Mouse (Mus musculus) forebrain, embryonic 11.5 days (tissue): ENCODE measurements around the gene Ube2e1. TPM values are rescaled to one million over a fixed set of nuclear protein-coding genes. Genes with fewer than 3 reads are reported as not detected.

Experiments
- ATAC-seq: fragments of 200-750 bp; cut with Nextera tagmentation; replicated peaks from 2 replicates; pipeline ENCODE4 v1.8.0; 2017; ENCODE audit warnings: moderate TSS enrichment; ENCODE audit not compliant: low FRiP score
- DNase-seq: peaks from one replicate; pipeline ENCODE4 v3.0.0-alpha.2; 2017; ENCODE audit warnings: low spot score
- H3K27ac ChIP-seq: fragments of 300-500 bp; sonication (generic); 2 replicates; pipeline ENCODE4 v1.5.1; 2014; ENCODE audit warnings: low read depth, low read length
- H3K27me3 ChIP-seq: fragments of 300-500 bp; sonication (generic); 2 replicates; pipeline ENCODE4 v1.6.1; 2014; ENCODE audit warnings: mild to moderate bottlenecking, low read length, mixed read lengths; ENCODE audit not compliant: control insufficient read depth, insufficient read depth
- H3K36me3 ChIP-seq: fragments of 300-500 bp; sonication (generic); 2 replicates; pipeline ENCODE4 v1.6.1; 2014; ENCODE audit warnings: mild to moderate bottlenecking, low read length, moderate library complexity, mixed read lengths; ENCODE audit not compliant: control insufficient read depth, insufficient read depth
- H3K4me1 ChIP-seq: fragments of 300-500 bp; sonication (generic); replicated peaks from 2 replicates; pipeline ENCODE4 v1.6.1; 2014; ENCODE audit warnings: low read length, mixed read lengths; ENCODE audit not compliant: control insufficient read depth, insufficient read depth
- H3K4me2 ChIP-seq: fragments of 300-500 bp; sonication (generic); 2 replicates; pipeline ENCODE4 v1.6.1; 2014; ENCODE audit warnings: low read depth, mild to moderate bottlenecking, low read length, moderate library complexity, mixed read lengths; ENCODE audit not compliant: severe bottlenecking
- H3K4me3 ChIP-seq: fragments of 300-500 bp; sonication (generic); 2 replicates; pipeline ENCODE4 v1.5.1; 2014; ENCODE audit warnings: low read depth, low read length
- H3K9ac ChIP-seq: fragments of 300-500 bp; sonication (generic); 2 replicates; pipeline ENCODE4 v1.6.1; 2014; ENCODE audit warnings: low read length
- H3K9me3 ChIP-seq: fragments of 300-500 bp; sonication (generic); 2 replicates; pipeline ENCODE4 v1.6.1; 2016; ENCODE audit warnings: low read length, mixed read lengths; ENCODE audit not compliant: control insufficient read depth
- WGBS: fragments of 180-500 bp; shearing (Covaris S2); extraction: QIAGEN DNeasy Blood & Tissue Kit; methylation state at CpG from one replicate; pipeline ENCODE4 v1.1.7; 2014; 5-methylcytosine and 5-hydroxymethylcytosine counted together
- polyA plus RNA-seq: library from polyadenylated mRNA; unstranded; fragments of >200 nt; fragmentation: Nextera tagmentation; extraction: Ambion mirVana; gene quantifications from 2 replicates; pipeline ENCODE4 v1.2.1, GENCODE M21; 2014

Ube2e1 gene
- polyA plus RNA-seq, 1 experiment from 2014 or later: 65.7 TPM

- 89% methylated on average over 3 of the region's 3 CpGs for WGBS
- no peak overlapping the region for H3K4me3 ChIP-seq
- no peak for ATAC-seq
Observed at GRCm38 (mm10) chr14:18301591-18301990, 30.1 kb downstream of the Ube2e1 start.

GRCm38 (mm10) chr14:18300676-18301075 is 31.0 kb downstream of the Ube2e1 start:
- Histone ChIP-seq H3K27ac (no peak overlapping the region), H3K27me3 (no peaks in the 10 kb centered on the region), H3K36me3 (no peaks in the 10 kb centered on the region; the same call in 1 of the 2 replicates), H3K9ac (no peak overlapping the region), H3K4me1 (no peaks in the 10 kb centered on the region), H3K4me2 (no peak overlapping the region), H3K9me3 (no peaks in the 10 kb centered on the region), H3K4me3 (no peak overlapping the region)
- no peak for DNase-seq
- WGBS: 96% methylated on average over 2 of the region's 2 CpGs
- ATAC-seq: no peak

More at GRCm38 (mm10) chr14:18301591-18301990, 30.1 kb downstream of the Ube2e1 start:
- H3K36me3 ChIP-seq: no peaks in the 10 kb centered on the region; the same call in 1 of the 2 replicates
- H3K9me3 ChIP-seq: no peaks in the 10 kb centered on the region
- no peak overlapping the region for H3K9ac ChIP-seq
- no peak for DNase-seq
- H3K4me1 ChIP-seq: no peaks in the 10 kb centered on the region
- no peak overlapping the region for H3K27ac ChIP-seq
- H3K27me3 ChIP-seq: no peaks in the 10 kb centered on the region
- no peak overlapping the region for H3K4me2 ChIP-seq

GRCm38 (mm10) chr14:18298874-18299273 is 32.8 kb downstream of the Ube2e1 start:
- Histone ChIP-seq H3K27ac (no peak overlapping the region), H3K27me3 (no peaks in the 10 kb centered on the region), H3K4me1 (no peaks in the 10 kb centered on the region), H3K9me3 (no peaks in the 10 kb centered on the region), H3K9ac (no peak overlapping the region), H3K4me2 (no peak overlapping the region), H3K36me3 (no peaks in the 10 kb centered on the region), H3K4me3 (no peak overlapping the region)
- ATAC-seq: no peak
- no peak for DNase-seq
- 88% methylated on average over 2 of the region's 2 CpGs for WGBS

GRCm38 (mm10) chr14:18297441-18297840 is 34.2 kb downstream of the Ube2e1 start:
- ATAC-seq (no peak), DNase-seq (no peak)
- Histone ChIP-seq H3K27me3 (no peaks in the 10 kb centered on the region), H3K9me3 (no peaks in the 10 kb centered on the region), H3K27ac (no peak overlapping the region), H3K4me1 (no peaks in the 10 kb centered on the region), H3K4me3 (no peak overlapping the region), H3K4me2 (no peak overlapping the region), H3K9ac (no peak overlapping the region), H3K36me3 (no peaks in the 10 kb centered on the region)
- WGBS: 89% methylated on average over 2 of the region's 2 CpGs

GRCm38 (mm10) chr14:18292578-18292977 is 39.1 kb downstream of the Ube2e1 start:
- no peak for ATAC-seq
- Histone ChIP-seq H3K27ac (no peak overlapping the region), H3K4me3 (no peak overlapping the region), H3K9ac (no peak overlapping the region), H3K27me3 (no peaks in the 10 kb centered on the region), H3K4me1 (no peaks in the 10 kb centered on the region), H3K4me2 (no peak overlapping the region), H3K9me3 (no peaks in the 10 kb centered on the region), H3K36me3 (no peaks in the 10 kb centered on the region)
- DNase-seq: no peak
- WGBS: 89% methylated on average over 3 of the region's 3 CpGs

- H3K4me2 ChIP-seq: no peak overlapping the region
- H3K9ac ChIP-seq: no peak overlapping the region
- no peaks in the 10 kb centered on the region for H3K9me3 ChIP-seq
- no peaks in the 10 kb centered on the region for H3K27me3 ChIP-seq
- DNase-seq: no peak
- no peak for ATAC-seq
- H3K36me3 ChIP-seq: no peaks in the 10 kb centered on the region
- H3K4me3 ChIP-seq: no peak overlapping the region
- 88% methylated on average over 3 of the region's 3 CpGs for WGBS
- H3K27ac ChIP-seq: no peak overlapping the region
- no peaks in the 10 kb centered on the region for H3K4me1 ChIP-seq
Observed at GRCm38 (mm10) chr14:18292111-18292510, 39.5 kb downstream of the Ube2e1 start.

GRCm38 (mm10) chr14:18287391-18287790 is 44.3 kb downstream of the Ube2e1 start:
- no peaks in the 10 kb centered on the region for H3K9me3 ChIP-seq
- DNase-seq (no peak), ATAC-seq (no peak)
- no peak overlapping the region for H3K27ac ChIP-seq
- H3K4me3 ChIP-seq: no peak overlapping the region
- 79% methylated on average over 2 of the region's 2 CpGs for WGBS
- H3K27me3 ChIP-seq: no peaks in the 10 kb centered on the region
- no peak overlapping the region for H3K9ac ChIP-seq
- no peak overlapping the region for H3K4me2 ChIP-seq
- H3K36me3 ChIP-seq: no peaks in the 10 kb centered on the region
- H3K4me1 ChIP-seq: no peaks in the 10 kb centered on the region

- no peak for DNase-seq
- Histone ChIP-seq H3K9me3 (no peaks in the 10 kb centered on the region), H3K36me3 (no peaks in the 10 kb centered on the region), H3K4me1 (no peaks in the 10 kb centered on the region; the same call in 1 of the 2 replicates), H3K4me2 (no peak overlapping the region), H3K4me3 (no peak overlapping the region), H3K27ac (no peak overlapping the region), H3K27me3 (no peaks in the 10 kb centered on the region), H3K9ac (no peak overlapping the region)
- WGBS: 90% methylated on average over 2 of the region's 2 CpGs
- ATAC-seq: no peak
Observed at GRCm38 (mm10) chr14:18286441-18286840, 45.2 kb downstream of the Ube2e1 start.

GRCm38 (mm10) chr14:18285476-18285875 is 46.2 kb downstream of the Ube2e1 start:
- Histone ChIP-seq H3K27me3 (no peaks in the 10 kb centered on the region), H3K36me3 (no peaks in the 10 kb centered on the region), H3K4me1 (no peaks in the 10 kb centered on the region; the same call in 1 of the 2 replicates), H3K9ac (no peak overlapping the region), H3K4me3 (no peak overlapping the region), H3K27ac (no peak overlapping the region), H3K4me2 (no peak overlapping the region), H3K9me3 (no peaks in the 10 kb centered on the region)
- ATAC-seq (no peak), DNase-seq (no peak)
- WGBS: 88% methylated on average over 3 of the region's 3 CpGs
